In the genomic region with DNA sequence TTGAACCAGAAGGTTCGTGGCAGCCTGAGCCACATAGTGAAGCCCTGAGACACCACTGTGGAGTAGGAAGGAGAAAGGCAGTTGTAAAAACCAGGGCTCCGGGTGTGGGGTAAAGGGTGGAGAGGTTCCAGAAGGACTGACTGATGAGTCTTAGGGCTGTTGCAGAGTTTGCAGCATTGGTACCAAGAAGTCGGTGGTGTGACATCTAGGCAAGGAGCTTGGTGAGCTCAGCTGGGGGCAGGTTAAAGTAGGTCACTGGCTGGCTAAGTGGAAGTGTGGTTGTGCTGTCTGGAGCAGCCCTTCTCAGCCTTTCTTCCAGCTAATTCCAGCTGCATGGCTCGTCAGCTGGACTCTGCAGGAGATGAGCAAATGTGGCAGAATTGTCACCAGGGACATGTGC, we compare ENCODE assay signal across 12 mouse cellular contexts. TPM values are rescaled to one million over a fixed set of nuclear protein-coding genes. Genes with fewer than 3 reads are reported as not detected.
A peak's percentile ranks its signal among the peaks of the same experiment; 100 is the strongest.
DNase-seq lines count a peak whose midpoint lies in the region; ATAC-seq and TF ChIP-seq lines count a peak whose summit lies in the region.
"Had no signal": no experiment of that assay in that cellular context is flagged by ENCODE, and none has a peak within 500 bp of the region (broad histone marks: within the 10 kb centered on the region; RNA-seq: fewer than 3 reads in every experiment).

No protein-coding gene starts in this region.

- TF ChIP-seq CTCF in kidney, adult 2 months (conservative IDR thresholded peaks at IDR 0.05; ENCODE audit: insufficient read depth, insufficient read length, low read depth, low read length) = no peak

- no peak overlapping the region for H3K9ac ChIP-seq in forebrain, embryonic 12.5 days

- H3K36me3 ChIP-seq in kidney, adult 2 months (ENCODE audit: control insufficient read depth, insufficient read depth, low read length) = no peaks in the 10 kb centered on the region
- H3K36me3 ChIP-seq in macrophage (ENCODE audit: inconsistent target) = peaks cover 8% of the 10 kb centered on the region
- 0 out of 2 replicates have a peak, but pooled peaks cover 6% of the 10 kb centered on the region for H3K36me3 ChIP-seq in forebrain, embryonic 12.5 days (replicated peaks)

- peak; percentile 26 for DNase-seq in kidney, adult 2 months
- no peak for DNase-seq in kidney, postnatal 14 days
- peak; percentile 55 for DNase-seq in adipocyte (ENCODE audit: low spot score)
- peak; percentile 22 for DNase-seq in brain, adult 2 months (ENCODE audit: low read depth, low spot score)
- no peak for DNase-seq in cerebellum, adult 9-11 months
- DNase-seq: cerebellum, adult 18-20 months; gastrocnemius, postnatal 14 days; kidney, adult 9 months had no signal

- H3K27ac ChIP-seq in kidney, adult 2 months (ENCODE audit: insufficient read depth, low read depth, low read length) = 0 out of 2 replicates have a peak overlapping the region, but pooled peaks have one; percentile 8
- peak overlapping the region; percentile 98 for H3K27ac ChIP-seq in macrophage
- no peak overlapping the region for H3K27ac ChIP-seq in forebrain, embryonic 12.5 days

- H3K9me3 ChIP-seq in forebrain, embryonic 12.5 days = no peaks in the 10 kb centered on the region

- H3K4me2 ChIP-seq in forebrain, embryonic 12.5 days = no peak overlapping the region

- no peaks in the 10 kb centered on the region for H3K27me3 ChIP-seq in kidney, adult 2 months (replicated peaks; ENCODE audit: control insufficient read depth, insufficient read depth, low read length)
- H3K27me3 ChIP-seq in forebrain, embryonic 12.5 days = peaks cover 14% of the 10 kb centered on the region; the same call in 1 of the 2 replicates

- ATAC-seq in forebrain, embryonic 12.5 days (ENCODE audit: low FRiP score) = no peak

- peaks cover 86% of the 10 kb centered on the region for H3K79me2 ChIP-seq in macrophage (ENCODE audit: inconsistent target)

- TF ChIP-seq POLR2A in kidney, adult 2 months (IDR thresholded peaks at IDR 0.05; ENCODE audit: low read depth, low read length) = no peak

- peaks cover 39% of the 10 kb centered on the region for H3K4me1 ChIP-seq in kidney, adult 2 months (ENCODE audit: control insufficient read depth, insufficient read depth, low read length)
- H3K4me1 ChIP-seq in forebrain, embryonic 12.5 days = peaks cover 40% of the 10 kb centered on the region

- 32% methylated on average over 4 of the region's 4 CpGs for WGBS in kidney, adult 2 months
- 31% methylated on average over 4 of the region's 4 CpGs for WGBS in macrophage (ENCODE audit: missing documents)
- 63% methylated on average over 4 of the region's 4 CpGs for WGBS in forebrain, embryonic 12.5 days

- H3K4me3 ChIP-seq in kidney, adult 2 months (ENCODE audit: insufficient read depth, low read depth, low read length) = no peak overlapping the region
- H3K4me3 ChIP-seq in macrophage (ENCODE audit: inconsistent target) = peak overlapping the region; percentile 2; the same call in 1 of the 2 replicates
- no peak overlapping the region for H3K4me3 ChIP-seq in forebrain, embryonic 12.5 days (replicated peaks)
- H3K4me3 ChIP-seq: erythroblast, embryonic 14.5 days had no signal

RNA-seq across cellular contexts. Expression of a gene that starts 3.6 kb away (rescaled TPM):
- 98.6 and 109 TPM in 2 replicates for polyA plus RNA-seq in kidney, adult 2 months (2012; rRNA removed)
- 10 to 100 TPM; 29.7 to 99.0 (median 73.5) TPM for total RNA-seq in macrophage (2018; cell fraction: chromatin; rRNA removed)
- 100 to 1,000 TPM; 110 to 188 (median 152) TPM for total RNA-seq in macrophage (2018; cell fraction: cytosol; rRNA removed)
- total RNA-seq in macrophage (2018; cell fraction: nucleus; rRNA removed) = 100 to 1,000 TPM in 20 of 26 experiments, 10 to 100 TPM in 6; 88.2 to 190 (median 134) TPM
- polyA plus RNA-seq in macrophage (2018) = 140 to 157 TPM (median 155 TPM) in 3 replicates
- polyA plus RNA-seq in forebrain, embryonic 12.5 days (2016; fragmentation: Nextera tagmentation; extraction: Ambion mirVana) = 16.6 and 19.3 TPM in 2 replicates

RNA-seq across cellular contexts. Expression of a gene that starts 27.8 kb away (rescaled TPM):
- 6.1 and 7.1 TPM in 2 replicates for polyA plus RNA-seq in kidney, adult 2 months (2012; rRNA removed)
- total RNA-seq in macrophage (2018; cell fraction: chromatin; rRNA removed) = under 1 TPM in 1 of 26 experiments, not detected in 25; 0.33 TPM
- total RNA-seq in macrophage (2018; cell fraction: cytosol; rRNA removed) = not detected
- total RNA-seq in macrophage (2018; cell fraction: nucleus; rRNA removed) = not detected
- polyA plus RNA-seq in macrophage (2018) = not detected in 3 replicates
- polyA plus RNA-seq in forebrain, embryonic 12.5 days (2016; fragmentation: Nextera tagmentation; extraction: Ambion mirVana) = 0.05 and 0.09 TPM in 2 replicates
- total RNA-seq: gastrocnemius, postnatal 14 days had no signal
- polyA plus RNA-seq: activated CD4-positive, CD25-positive, alpha-beta regulatory T cell, adult 4 months; erythroblast, embryonic 14.5 days had no signal

RNA-seq across cellular contexts. Expression of a gene that starts 32.4 kb away (rescaled TPM):
- polyA plus RNA-seq in kidney, adult 2 months (2012; rRNA removed) = 83.5 and 89.5 TPM in 2 replicates
- total RNA-seq in macrophage (2018; cell fraction: chromatin; rRNA removed) = 1 to 10 TPM in 25 of 26 experiments, under 1 TPM in 1; 0.74 to 8.4 (median 3.2) TPM
- 1 to 10 TPM in 25 of 26 experiments, under 1 TPM in 1; 0.86 to 2.6 (median 1.5) TPM for total RNA-seq in macrophage (2018; cell fraction: cytosol; rRNA removed)
- total RNA-seq in macrophage (2018; cell fraction: nucleus; rRNA removed) = 1 to 10 TPM in 25 of 26 experiments, under 1 TPM in 1; 0.58 to 6.0 (median 2.6) TPM
- polyA plus RNA-seq in macrophage (2018) = 0.93 to 1.8 TPM (median 1.3 TPM) in 3 replicates
- 0.24 and 0.49 TPM in 2 replicates for polyA plus RNA-seq in forebrain, embryonic 12.5 days (2016; fragmentation: Nextera tagmentation; extraction: Ambion mirVana)
- polyA plus RNA-seq: activated CD4-positive, CD25-positive, alpha-beta regulatory T cell, adult 4 months had no signal

RNA-seq across cellular contexts. Expression of a gene that starts 39.1 kb away (rescaled TPM):
- 97.1 and 116 TPM in 2 replicates for polyA plus RNA-seq in kidney, adult 2 months (2012; rRNA removed)
- 10 to 100 TPM in 25 of 26 experiments, 1 to 10 TPM in 1; 9.9 to 76.7 (median 35.1) TPM for total RNA-seq in macrophage (2018; cell fraction: chromatin; rRNA removed)
- total RNA-seq in macrophage (2018; cell fraction: cytosol; rRNA removed) = 10 to 100 TPM; 42.1 to 80.0 (median 63.8) TPM
- 10 to 100 TPM; 27.8 to 92.3 (median 45.0) TPM for total RNA-seq in macrophage (2018; cell fraction: nucleus; rRNA removed)
- 54.9 to 70.4 TPM (median 60.9 TPM) in 3 replicates for polyA plus RNA-seq in macrophage (2018)
- polyA plus RNA-seq in forebrain, embryonic 12.5 days (2016; fragmentation: Nextera tagmentation; extraction: Ambion mirVana) = 12.7 and 14.0 TPM in 2 replicates
- polyA plus RNA-seq: activated CD4-positive, CD25-positive, alpha-beta regulatory T cell, adult 4 months had no signal

Comparison
In these comparisons a context has a peak if more than half of its experiments do, and no peak if none do; other contexts are left out.
1. DNase-seq: peak in kidney, adult 2 months (single experiment), adipocyte (single experiment) and brain, adult 2 months (single experiment); none in kidney, postnatal 14 days (single experiment) and cerebellum, adult 9-11 months (single experiment).
2. RNA of a gene that starts 32.4 kb away (polyA plus RNA-seq): 83.5 to 89.5 TPM in kidney, adult 2 months; 0.93 to 1.8 TPM in macrophage and 0.24 to 0.49 TPM in forebrain, embryonic 12.5 days; every median in the first group is over 10 times any median in the second.